Mouse (Mus musculus) ES-Bruce4 (cell line): Measurements from ENCODE around the gene Apol11a. TPM values are rescaled to one million over a fixed set of nuclear protein-coding genes. Genes with fewer than 3 reads are reported as not detected.
"Not testable (repeated sequence)": the region's sequence is repeated elsewhere in the genome, so short reads cannot be mapped to it uniquely, and the experiment has no call there.

Experiments
- H3K27ac ChIP-seq: 2 replicates; pipeline ENCODE4 v1.5.1; 2012; ENCODE audit warnings: low read length, inconsistent platforms; ENCODE audit not compliant: insufficient read depth
- H3K27me3 ChIP-seq: 2 replicates; pipeline ENCODE4 v1.6.1; 2012; ENCODE audit warnings: mild to moderate bottlenecking, low read length, inconsistent platforms; ENCODE audit not compliant: control insufficient read depth, poor library complexity, insufficient read depth, severe bottlenecking
- H3K36me3 ChIP-seq: 2 replicates; pipeline ENCODE4 v1.6.1; 2012; ENCODE audit warnings: inconsistent platforms, mild to moderate bottlenecking, low read length, moderate library complexity; ENCODE audit not compliant: control insufficient read depth, poor library complexity, insufficient read depth, severe bottlenecking
- H3K4me1 ChIP-seq: one replicate; pipeline ENCODE4 v1.8.1; 2011; ENCODE audit warnings: low read length; ENCODE audit not compliant: control insufficient read depth, insufficient read depth
- H3K4me3 ChIP-seq: 2 replicates; pipeline ENCODE4 v1.5.1; 2011; ENCODE audit warnings: low read depth, mild to moderate bottlenecking, low read length
- H3K9ac ChIP-seq: 2 replicates; pipeline ENCODE4 v1.6.1; 2012; ENCODE audit warnings: low read depth, mild to moderate bottlenecking, inconsistent platforms; ENCODE audit not compliant: poor library complexity, severe bottlenecking
- H3K9me3 ChIP-seq: replicated peaks from 2 replicates; pipeline ENCODE4 v1.6.1; 2012; ENCODE audit warnings: mild to moderate bottlenecking, low read length, inconsistent platforms; ENCODE audit not compliant: control insufficient read depth, poor library complexity, insufficient read depth, severe bottlenecking
- CTCF ChIP-seq: IDR thresholded peaks from one replicate; pipeline ENCODE4 v1.8.1; 2011; ENCODE audit warnings: low read depth, low read length
- EP300 ChIP-seq: IDR thresholded peaks from 2 replicates; pipeline ENCODE4 v1.6.1; 2011; ENCODE audit warnings: low read depth, low read length; ENCODE audit not compliant: insufficient read depth
- POLR2A ChIP-seq: IDR thresholded peaks from one replicate; pipeline ENCODE4 v1.8.1; 2011; ENCODE audit warnings: low read length; ENCODE audit not compliant: insufficient read depth
- polyA plus RNA-seq: library from polyadenylated mRNA; stranded (reverse); fragments of >200 nt; gene quantifications from 2 replicates; pipeline ENCODE4 v1.2.4, GENCODE M21; 2011; ENCODE audit warnings: low read depth; ENCODE audit not compliant: missing spikeins, insufficient read depth, insufficient read length

Gene Apol11a
- polyA plus RNA-seq, 1 experiment, result not detected

- peak; percentile 67 for TF ChIP-seq CTCF
- H3K4me1 ChIP-seq, H3K9ac ChIP-seq, H3K27me3 ChIP-seq, H3K9me3 ChIP-seq, H3K36me3 ChIP-seq, H3K27ac ChIP-seq, H3K4me3 ChIP-seq: not testable (repeated sequence)
Observed at GRCm38 (mm10) chr15:77523186-77523843, 15.2 kb downstream of the Apol11a start.

- Histone ChIP-seq H3K4me1 (no peaks in the 10 kb centered on the region), H3K36me3 (no peaks in the 10 kb centered on the region), H3K27ac (no peak within 1 kb of the TSS), H3K9me3 (no peaks in the 10 kb centered on the region), H3K9ac (no peak within 1 kb of the TSS), H3K27me3 (no peaks in the 10 kb centered on the region), H3K4me3 (no peak within 1 kb of the TSS)
- TF ChIP-seq EP300 (no peak), CTCF (no peak), POLR2A (no peak)
Observed at GRCm38 (mm10) chr15:77533216-77533615, 25.1 kb downstream of the Apol11a start, which contains the start of gene Apol7c. Apol7c (minus strand) TSS chr15:77533316.

- H3K36me3 ChIP-seq, H3K27me3 ChIP-seq, H3K27ac ChIP-seq, H3K9ac ChIP-seq, H3K4me3 ChIP-seq, H3K4me1 ChIP-seq, H3K9me3 ChIP-seq: not testable (repeated sequence)
Observed at GRCm38 (mm10) chr15:77539221-77539620, 31.1 kb downstream of the Apol11a start.

GRCm38 (mm10) chr15:77561792-77562191 lies 53.7 kb downstream of the Apol11a start, which contains the start of gene 1700025B11Rik:
1700025B11Rik (minus strand) TSS chr15:77561892.
- Histone ChIP-seq H3K4me1 (peaks cover 2% of the 10 kb centered on the region), H3K36me3 (no peaks in the 10 kb centered on the region), H3K27ac (no peak within 1 kb of the TSS), H3K4me3 (no peak within 1 kb of the TSS), H3K27me3 (no peaks in the 10 kb centered on the region), H3K9me3 (no peaks in the 10 kb centered on the region), H3K9ac (no peak within 1 kb of the TSS)
- TF ChIP-seq CTCF, result no peak
- no peak for TF ChIP-seq POLR2A
- no peak for TF ChIP-seq EP300

- Histone ChIP-seq H3K4me3 (no peak overlapping the region), H3K4me1 (peaks cover 2% of the 10 kb centered on the region), H3K27ac (no peak overlapping the region), H3K9me3 (0 out of 2 replicates have a peak, but pooled peaks cover 5% of the 10 kb centered on the region), H3K36me3 (no peaks in the 10 kb centered on the region), H3K27me3 (no peaks in the 10 kb centered on the region), H3K9ac (no peak overlapping the region)
- no peak for TF ChIP-seq EP300
Observed at GRCm38 (mm10) chr15:77563219-77563618, 55.1 kb downstream of the Apol11a start.

Other genes with a start within 250 kb of the Apol11a start
- gene Rbfox2, start 201.3 kb upstream of the Apol11a start, polyA plus RNA-seq, result 78.1 and 78.3 TPM in 2 replicates
- not detected in 2 replicates for gene Apol7a, start 109.2 kb upstream of the Apol11a start, polyA plus RNA-seq
- not detected in 2 replicates for gene Apol9a, start 97.1 kb upstream of the Apol11a start, polyA plus RNA-seq
- gene Apol7b, start 60.8 kb upstream of the Apol11a start, polyA plus RNA-seq, result not detected in 2 replicates
- gene Apol10a, start 31.2 kb upstream of the Apol11a start, polyA plus RNA-seq, result not detected in 2 replicates
- gene Apol7c, start 25.0 kb downstream of the Apol11a start, polyA plus RNA-seq, result not detected in 2 replicates
- gene 1700025B11Rik, start 53.6 kb downstream of the Apol11a start, polyA plus RNA-seq, result not detected in 2 replicates
- not detected in 2 replicates for gene Apol10b, start 87.9 kb downstream of the Apol11a start, polyA plus RNA-seq
- gene Gm36245, start 91.0 kb downstream of the Apol11a start, polyA plus RNA-seq, result not detected in 2 replicates
- gene Apol11b, start 135.0 kb downstream of the Apol11a start, polyA plus RNA-seq, result not detected in 2 replicates
- 0.54 TPM in 1 of 2 replicates, not detected in the other for gene Apol7e, start 190.6 kb downstream of the Apol11a start, polyA plus RNA-seq
- gene Apol9b, start 220.8 kb downstream of the Apol11a start, polyA plus RNA-seq, result not detected in 2 replicates
- gene Apol8, start 248.7 kb downstream of the Apol11a start, polyA plus RNA-seq, result 1.4 and 1.9 TPM in 2 replicates